8 mouse cellular contexts compared by ENCODE assay signal in the genomic region with DNA sequence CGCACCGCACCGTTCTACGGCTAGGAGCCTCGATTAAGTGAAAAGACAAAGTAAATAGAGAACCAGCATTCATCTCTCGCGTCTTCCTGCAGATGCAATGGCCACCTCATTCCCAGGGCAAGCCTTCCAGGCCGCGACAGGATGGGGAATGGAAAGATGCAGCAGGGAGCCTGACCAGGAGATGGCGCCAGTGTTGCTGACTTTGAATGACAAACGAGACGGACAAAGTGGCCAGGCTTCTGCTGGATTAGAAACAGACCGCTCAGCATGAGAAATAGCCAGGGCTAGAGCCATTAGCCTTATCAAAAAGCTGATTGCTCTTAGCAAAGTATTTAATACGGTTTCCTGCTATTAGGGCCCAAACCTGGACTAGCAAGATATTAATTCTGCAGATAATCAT.
DNase-seq lines count a peak whose midpoint lies in the region; ATAC-seq and TF ChIP-seq lines count a peak whose summit lies in the region.

No protein-coding gene starts in this region.

- H3K27ac ChIP-seq in kidney, embryonic 16.5 days (ENCODE audit: low read length) = no peak overlapping the region
- H3K27ac ChIP-seq in kidney, adult 2 months (ENCODE audit: insufficient read depth, low read depth, low read length) = no peak overlapping the region
- no peak overlapping the region for H3K27ac ChIP-seq in limb, embryonic 10.5 days

- H3K9ac ChIP-seq in kidney, embryonic 16.5 days (replicated peaks; ENCODE audit: low read length) = no peak overlapping the region

- DNase-seq in kidney, adult 11 months = peak; percentile 80
- DNase-seq in cerebellum, postnatal 25 days = peak; percentile 93 to 95
- peak; percentile 91 for DNase-seq in gastrocnemius, postnatal 10 days
- DNase-seq in kidney, adult 2 months = peak; percentile 89
- DNase-seq in limb, embryonic 10.5 days (ENCODE audit: low spot score) = peak; percentile 94
- DNase-seq in neural tube, embryonic 10.5 days (ENCODE audit: extremely low spot score, low spot score) = peak; percentile 92
- DNase-seq in testis, postnatal 14 days (ENCODE audit: low spot score) = peak; percentile 64

- no peaks in the 10 kb centered on the region for H3K9me3 ChIP-seq in kidney, embryonic 16.5 days (ENCODE audit: low read length)
- no peaks in the 10 kb centered on the region for H3K9me3 ChIP-seq in limb, embryonic 10.5 days (replicated peaks)

- H3K4me2 ChIP-seq in kidney, embryonic 16.5 days (replicated peaks; ENCODE audit: low read depth, low read length) = no peak overlapping the region

- H3K27me3 ChIP-seq in kidney, embryonic 16.5 days (ENCODE audit: insufficient read depth, low read length) = no peaks in the 10 kb centered on the region
- H3K27me3 ChIP-seq in kidney, adult 2 months (replicated peaks; ENCODE audit: control insufficient read depth, insufficient read depth, low read length) = no peaks in the 10 kb centered on the region
- H3K27me3 ChIP-seq in limb, embryonic 10.5 days (ENCODE audit: low read depth, poor library complexity, severe bottlenecking) = no peaks in the 10 kb centered on the region

- ATAC-seq in kidney, embryonic 16.5 days (ENCODE audit: low FRiP score, low TSS enrichment) = no peak

- no peak overlapping the region for H3K4me3 ChIP-seq in kidney, embryonic 16.5 days (ENCODE audit: low read length)
- H3K4me3 ChIP-seq in kidney, adult 2 months (ENCODE audit: insufficient read depth, low read depth, low read length) = no peak overlapping the region
- H3K4me3 ChIP-seq in limb, embryonic 10.5 days = no peak overlapping the region

- H3K36me3 ChIP-seq in kidney, embryonic 16.5 days (ENCODE audit: insufficient read depth, low read length) = no peaks in the 10 kb centered on the region
- H3K36me3 ChIP-seq in kidney, adult 2 months (ENCODE audit: control insufficient read depth, insufficient read depth, low read length) = no peaks in the 10 kb centered on the region
- H3K36me3 ChIP-seq in limb, embryonic 10.5 days = no peaks in the 10 kb centered on the region

- TF ChIP-seq POLR2A in kidney, adult 2 months (IDR thresholded peaks at IDR 0.05; ENCODE audit: low read depth, low read length) = no peak

- H3K4me1 ChIP-seq in kidney, embryonic 16.5 days (ENCODE audit: insufficient read depth, low read length) = no peaks in the 10 kb centered on the region
- no peaks in the 10 kb centered on the region for H3K4me1 ChIP-seq in kidney, adult 2 months (ENCODE audit: control insufficient read depth, insufficient read depth, low read length)
- H3K4me1 ChIP-seq in limb, embryonic 10.5 days = no peaks in the 10 kb centered on the region; the same call in 1 of the 2 replicates

- peak; percentile 96 for TF ChIP-seq CTCF in kidney, adult 2 months (conservative IDR thresholded peaks at IDR 0.05; ENCODE audit: insufficient read depth, insufficient read length, low read depth, low read length)

- 4% methylated on average over 14 of the region's 14 CpGs for WGBS in kidney, embryonic 16.5 days
- 7% methylated on average over 14 of the region's 14 CpGs for WGBS in kidney, adult 2 months
- WGBS in limb, embryonic 10.5 days = 11% methylated on average over 14 of the region's 14 CpGs
